Mouse (Mus musculus) neural tube, embryonic 13.5 days (tissue): Measurements from ENCODE around the gene Kcnip2. TPM values are rescaled to one million over a fixed set of nuclear protein-coding genes. Genes with fewer than 3 reads are reported as not detected.

Experiments used
- ATAC-seq: fragments of 200-750 bp; cut with Nextera tagmentation; 2 replicates; pipeline ENCODE4 v1.8.0; 2017; ENCODE audit warnings: low read depth, mild to moderate bottlenecking, moderate TSS enrichment, moderate library complexity
- H3K27ac ChIP-seq: fragments of 300-500 bp; sonication (generic); replicated peaks from 2 replicates; pipeline ENCODE4 v1.5.1; 2015; ENCODE audit warnings: moderate library complexity, mild to moderate bottlenecking, inconsistent platforms
- H3K27me3 ChIP-seq: fragments of 300-500 bp; sonication (generic); 2 replicates; pipeline ENCODE4 v1.6.1; 2015; ENCODE audit warnings: mild to moderate bottlenecking, inconsistent platforms
- H3K36me3 ChIP-seq: fragments of 300-500 bp; sonication (generic); 2 replicates; pipeline ENCODE4 v1.6.1; 2015; ENCODE audit warnings: mild to moderate bottlenecking, inconsistent platforms
- H3K4me1 ChIP-seq: fragments of 300-500 bp; sonication (generic); replicated peaks from 2 replicates; pipeline ENCODE4 v1.6.1; 2015; ENCODE audit warnings: inconsistent platforms
- H3K4me2 ChIP-seq: fragments of 300-500 bp; sonication (generic); 2 replicates; pipeline ENCODE4 v1.6.1; 2015; ENCODE audit warnings: inconsistent platforms, mild to moderate bottlenecking, moderate library complexity
- H3K4me3 ChIP-seq: fragments of 300-500 bp; sonication (generic); 2 replicates; pipeline ENCODE4 v1.5.1; 2015; ENCODE audit warnings: mild to moderate bottlenecking, inconsistent platforms
- H3K9ac ChIP-seq: fragments of 300-500 bp; sonication (generic); 2 replicates; pipeline ENCODE4 v1.6.1; 2015; ENCODE audit warnings: moderate library complexity, mild to moderate bottlenecking, inconsistent platforms
- H3K9me3 ChIP-seq: fragments of 300-500 bp; sonication (generic); 2 replicates; pipeline ENCODE4 v1.6.1; 2016; ENCODE audit warnings: inconsistent platforms
- WGBS: fragments of 180-500 bp; shearing (Covaris S2); methylation state at CpG from one replicate; pipeline ENCODE4 v1.1.7; 2015; 5-methylcytosine and 5-hydroxymethylcytosine counted together
- polyA plus RNA-seq: library from polyadenylated mRNA; unstranded; fragments of >200 nt; fragmentation: Nextera tagmentation; extraction: Ambion mirVana; gene quantifications from 2 replicates; pipeline ENCODE4 v1.2.1, GENCODE M21; 2015

Kcnip2 gene
- polyA plus RNA-seq, 1 experiment from 2014 or later = 8.4 TPM

- Histone ChIP-seq H3K4me2 (no peak overlapping the region), H3K9ac (no peak overlapping the region), H3K27ac (no peak overlapping the region), H3K9me3 (no peaks in the 10 kb centered on the region), H3K27me3 (no peaks in the 10 kb centered on the region), H3K36me3 (peaks cover 92% of the 10 kb centered on the region), H3K4me3 (no peak overlapping the region), H3K4me1 (no peaks in the 10 kb centered on the region)
- ATAC-seq = no peak
- 94% methylated on average over 3 of the region's 3 CpGs for WGBS
Observed at GRCm38 (mm10) chr19:45760810-45761209, 55.1 kb downstream of the Kcnip2 start.

DNA sequence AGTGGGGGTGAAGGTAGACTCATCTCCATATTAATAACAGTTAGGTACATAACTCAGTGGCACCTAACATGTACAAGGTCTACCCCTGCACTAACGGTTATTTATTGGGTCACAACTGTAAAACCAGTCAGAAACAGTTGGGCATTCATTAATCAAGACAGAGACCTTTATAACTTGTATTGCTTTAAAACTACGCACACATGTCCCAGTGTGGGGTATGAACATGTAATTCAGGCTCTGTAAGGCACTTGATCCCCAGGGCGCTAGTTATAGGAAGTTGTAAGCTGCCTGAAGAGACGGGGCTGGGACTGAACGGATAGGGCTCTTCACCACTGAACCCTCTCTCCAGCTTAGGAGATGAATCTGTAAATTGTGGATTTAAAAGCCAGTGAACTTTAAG, 57.2 kb downstream of the Kcnip2 start:
- Histone ChIP-seq H3K9me3 (no peaks in the 10 kb centered on the region), H3K36me3 (peaks cover 92% of the 10 kb centered on the region), H3K27me3 (no peaks in the 10 kb centered on the region), H3K4me3 (no peak overlapping the region), H3K9ac (no peak overlapping the region), H3K4me2 (no peak overlapping the region), H3K27ac (no peak overlapping the region), H3K4me1 (no peaks in the 10 kb centered on the region)
- WGBS = 89% methylated on average over 5 of the region's 5 CpGs
- ATAC-seq = no peak

GRCm38 (mm10) chr19:45753551-45753950, 62.3 kb downstream of the Kcnip2 start:
- peaks cover 14% of the 10 kb centered on the region for H3K4me1 ChIP-seq
- ATAC-seq = no peak
- WGBS = 98% methylated on average over 3 of the region's 3 CpGs
- H3K4me3 ChIP-seq = no peak overlapping the region
- no peaks in the 10 kb centered on the region for H3K9me3 ChIP-seq
- no peak overlapping the region for H3K9ac ChIP-seq
- peaks cover 72% of the 10 kb centered on the region for H3K36me3 ChIP-seq
- no peaks in the 10 kb centered on the region for H3K27me3 ChIP-seq
- H3K4me2 ChIP-seq = no peak overlapping the region
- H3K27ac ChIP-seq = no peak overlapping the region

- H3K9me3 ChIP-seq = no peaks in the 10 kb centered on the region
- WGBS = 92% methylated on average over 7 of the region's 7 CpGs
- H3K4me3 ChIP-seq = no peak overlapping the region
- H3K4me2 ChIP-seq = no peak overlapping the region
- H3K27me3 ChIP-seq = peaks cover 6% of the 10 kb centered on the region
- no peak for ATAC-seq
- no peak overlapping the region for H3K9ac ChIP-seq
- peaks cover 60% of the 10 kb centered on the region for H3K36me3 ChIP-seq
- peaks cover 26% of the 10 kb centered on the region for H3K4me1 ChIP-seq
- no peak overlapping the region for H3K27ac ChIP-seq
Observed at GRCm38 (mm10) chr19:45751881-45752280, 64.0 kb downstream of the Kcnip2 start.

GRCm38 (mm10) chr19:45749243-45750043, 66.4 kb downstream of the Kcnip2 start, which contains the start of gene Npm3:
Gene Npm3 (minus strand): TSS chr19:45749591.
- Histone ChIP-seq H3K27ac (no peak within 1 kb of the TSS), H3K36me3 (peaks cover 36% of the 10 kb centered on the region), H3K4me2 (peak within 1 kb of the TSS; percentile 98), H3K4me3 (peak within 1 kb of the TSS; percentile 84), H3K9me3 (no peaks in the 10 kb centered on the region), H3K4me1 (peaks cover 35% of the 10 kb centered on the region), H3K27me3 (peaks cover 31% of the 10 kb centered on the region), H3K9ac (peak within 1 kb of the TSS; percentile 84)
- peak; percentile 86 for ATAC-seq
- WGBS = under 1% methylated on average over 46 of the region's 60 CpGs

DNA sequence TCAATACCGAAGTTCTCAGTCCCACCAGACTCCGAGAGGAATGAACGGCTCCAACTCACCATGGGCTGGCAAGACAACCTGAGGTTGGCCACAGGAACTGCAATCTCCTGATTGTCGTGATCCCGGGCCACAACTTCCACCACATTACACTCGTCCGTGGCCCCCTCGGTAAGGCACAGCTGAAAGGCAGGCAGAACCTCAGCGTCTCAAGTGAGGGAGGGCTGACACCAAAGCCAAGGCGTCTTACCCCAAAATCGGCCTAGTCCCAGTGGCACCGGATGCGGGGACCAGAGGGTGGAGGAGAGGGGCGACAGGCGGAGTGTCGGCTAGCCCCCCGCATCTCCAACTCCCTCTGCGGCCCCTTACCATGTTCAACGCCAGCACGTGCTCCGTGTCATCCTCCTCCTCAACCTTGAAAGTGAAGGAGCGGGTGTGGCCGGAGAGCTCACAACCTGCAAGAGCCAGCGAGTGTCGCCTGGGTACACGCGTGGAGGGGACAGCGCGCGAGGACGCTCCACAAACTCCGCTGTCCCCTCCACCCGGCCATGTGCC, 67.1 kb downstream of the Kcnip2 start:
- Histone ChIP-seq H3K4me3 (peak overlapping the region; percentile 84), H3K27me3 (peaks cover 37% of the 10 kb centered on the region), H3K36me3 (peaks cover 29% of the 10 kb centered on the region), H3K27ac (no peak overlapping the region), H3K4me2 (peak overlapping the region; percentile 98), H3K9ac (peak overlapping the region; percentile 84), H3K9me3 (no peaks in the 10 kb centered on the region), H3K4me1 (peaks cover 35% of the 10 kb centered on the region)
- whole genome bisulfite sequencing = 1% methylated on average over 33 of the region's 33 CpGs
- ATAC-seq = no peak; the same call in 1 of the 2 replicates

DNA sequence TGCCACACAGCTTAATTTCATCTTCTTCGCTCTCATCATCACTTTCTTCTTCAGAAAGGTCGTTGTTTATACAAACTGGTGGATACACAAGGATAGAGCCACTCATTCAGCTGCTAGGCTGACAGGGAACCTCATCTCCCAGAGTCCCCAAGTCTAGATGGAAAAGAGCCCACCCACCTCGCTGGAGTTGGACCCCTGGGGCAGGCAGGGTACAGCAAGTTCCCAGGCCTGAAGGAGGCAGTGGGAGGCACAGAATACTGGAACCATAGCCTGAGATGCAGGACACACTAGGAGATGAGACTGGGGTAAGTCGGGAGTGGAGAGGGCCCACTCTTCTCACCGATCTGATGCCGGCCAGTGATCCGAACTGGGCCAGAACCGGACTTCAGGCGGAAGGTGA, 67.7 kb downstream of the Kcnip2 start:
- 57% methylated on average over 9 of the region's 9 CpGs for WGBS
- H3K27ac ChIP-seq = no peak overlapping the region
- H3K4me2 ChIP-seq = peak overlapping the region; percentile 98
- no peak for ATAC-seq
- no peaks in the 10 kb centered on the region for H3K9me3 ChIP-seq
- peaks cover 43% of the 10 kb centered on the region for H3K27me3 ChIP-seq
- H3K4me3 ChIP-seq = peak overlapping the region; percentile 84
- H3K9ac ChIP-seq = peak overlapping the region; percentile 84
- H3K36me3 ChIP-seq = peaks cover 25% of the 10 kb centered on the region
- H3K4me1 ChIP-seq = peaks cover 36% of the 10 kb centered on the region

DNA sequence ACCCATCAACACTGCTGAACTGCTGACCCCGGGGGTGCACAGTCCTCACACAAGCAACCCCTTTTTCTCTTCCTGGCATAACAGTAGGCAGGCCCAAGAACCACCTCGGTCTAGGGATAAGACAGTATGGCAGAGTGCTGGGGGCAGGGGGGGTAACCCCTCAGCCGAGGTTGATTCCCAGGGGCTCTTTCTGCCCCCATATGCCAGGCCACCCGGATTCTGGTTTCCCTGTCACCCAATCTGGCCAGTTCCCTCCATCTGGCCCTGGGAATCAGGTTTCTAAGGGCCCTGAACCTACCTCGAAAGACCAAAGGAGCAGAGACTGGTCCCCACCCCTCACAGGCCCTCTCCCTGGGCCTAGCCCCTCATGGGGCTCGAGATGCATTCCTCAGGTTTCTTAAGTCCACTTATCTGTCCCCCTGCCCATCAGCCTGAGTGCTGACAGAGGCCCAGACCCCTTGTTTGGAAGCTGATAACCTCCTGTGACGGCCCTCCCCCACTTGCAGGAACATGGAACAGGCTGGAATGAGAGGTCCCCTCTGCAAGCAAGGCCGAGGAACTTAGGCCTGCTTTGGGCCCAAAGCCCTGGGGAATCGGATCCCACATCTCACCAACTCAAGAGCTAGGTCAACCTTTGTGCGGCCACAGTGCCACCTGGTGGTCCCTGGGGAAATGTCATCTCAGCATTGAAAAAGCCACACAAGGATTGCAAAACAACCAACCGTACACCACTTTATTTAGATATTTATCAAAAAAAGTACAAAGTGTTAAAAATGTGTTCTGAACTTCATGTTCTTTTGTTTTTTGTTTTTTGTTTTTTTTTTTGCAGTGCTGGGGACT, 68.6 kb downstream of the Kcnip2 start:
- Histone ChIP-seq H3K9me3 (no peaks in the 10 kb centered on the region), H3K9ac (no peak overlapping the region), H3K4me3 (no peak overlapping the region), H3K4me1 (peaks cover 46% of the 10 kb centered on the region), H3K27ac (no peak overlapping the region), H3K27me3 (peaks cover 52% of the 10 kb centered on the region), H3K4me2 (no peak overlapping the region), H3K36me3 (peaks cover 17% of the 10 kb centered on the region)
- no peak for ATAC-seq
- 32% methylated on average over 11 of the region's 11 CpGs for WGBS

DNA sequence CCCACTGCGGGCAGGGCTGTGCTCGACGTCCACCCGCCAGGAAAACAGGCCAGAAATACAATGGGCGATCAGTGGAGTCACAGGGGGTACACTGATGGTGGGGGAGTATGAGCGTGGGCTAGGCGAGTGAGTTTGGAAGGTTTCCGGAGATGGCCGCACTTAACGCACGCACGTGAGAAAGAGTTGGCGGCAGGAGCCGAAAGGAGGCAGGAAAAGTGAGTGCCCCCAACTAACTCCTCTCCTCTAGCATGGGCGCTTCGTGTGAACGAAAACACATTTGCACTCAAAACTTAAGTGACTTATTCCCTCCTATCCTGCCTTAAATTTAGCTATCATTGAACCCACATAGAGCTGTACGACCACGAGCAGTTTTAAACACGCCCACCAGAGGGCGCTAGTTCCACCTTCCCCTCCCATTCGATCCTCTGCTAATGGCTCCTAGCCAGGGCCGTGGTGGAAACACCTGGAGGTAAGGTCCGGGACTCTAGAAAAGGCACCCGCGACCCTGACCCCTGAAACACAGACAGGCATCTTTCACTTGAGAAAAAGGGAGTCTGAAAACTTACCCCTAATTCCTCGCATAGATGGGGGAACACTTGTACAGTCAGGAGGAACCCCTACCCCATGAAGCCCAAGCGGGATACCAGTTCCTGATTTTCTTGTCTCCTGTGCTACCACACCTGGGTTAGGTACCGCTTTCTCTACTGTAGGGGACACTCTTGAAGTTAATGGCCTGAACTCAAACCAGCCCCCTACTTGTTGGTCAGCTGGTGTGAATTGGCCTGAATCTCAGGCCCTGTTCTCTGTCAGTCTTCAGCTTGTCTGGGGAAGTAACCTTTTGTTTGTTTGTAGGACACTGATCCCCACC, 69.5 kb downstream of the Kcnip2 start:
- Histone ChIP-seq H3K4me1 (peaks cover 54% of the 10 kb centered on the region), H3K27ac (no peak overlapping the region), H3K9me3 (no peaks in the 10 kb centered on the region), H3K27me3 (peaks cover 61% of the 10 kb centered on the region), H3K4me2 (no peak overlapping the region), H3K4me3 (no peak overlapping the region), H3K9ac (no peak overlapping the region), H3K36me3 (peaks cover 10% of the 10 kb centered on the region)
- WGBS = 8% methylated on average over 29 of the region's 29 CpGs
- 0 out of 2 replicates have a peak, but pooled peaks have one; percentile 4 for ATAC-seq

- no peak overlapping the region for H3K4me3 ChIP-seq
Observed at GRCm38 (mm10) chr19:45745344-45746152, 70.3 kb downstream of the Kcnip2 start.

GRCm38 (mm10) chr19:45743619-45744018, 72.2 kb downstream of the Kcnip2 start:
- Histone ChIP-seq H3K9me3 (no peaks in the 10 kb centered on the region), H3K4me1 (peaks cover 47% of the 10 kb centered on the region), H3K4me2 (no peak overlapping the region), H3K27me3 (peaks cover 89% of the 10 kb centered on the region), H3K4me3 (no peak overlapping the region), H3K9ac (no peak overlapping the region), H3K27ac (no peak overlapping the region), H3K36me3 (peaks cover 4% of the 10 kb centered on the region; the same call in 1 of the 2 replicates)
- WGBS = 23% methylated on average over 7 of the region's 7 CpGs
- no peak for ATAC-seq

More at GRCm38 (mm10) chr19:45745344-45746152, 70.3 kb downstream of the Kcnip2 start:
- no peaks in the 10 kb centered on the region for H3K9me3 ChIP-seq
- no peak overlapping the region for H3K27ac ChIP-seq
- peaks cover 59% of the 10 kb centered on the region for H3K4me1 ChIP-seq
- no peak overlapping the region for H3K4me2 ChIP-seq
- 0 out of 2 replicates have a peak overlapping the region, but pooled peaks have one; percentile 38 for H3K9ac ChIP-seq
- H3K36me3 ChIP-seq = peaks cover 7% of the 10 kb centered on the region
- 3% methylated on average over 32 of the region's 32 CpGs for WGBS
- H3K27me3 ChIP-seq = peaks cover 69% of the 10 kb centered on the region
- ATAC-seq = no peak
